Mouse (Mus musculus) hematopoietic stem cell, adult 5-6 weeks (primary cell): ENCODE measurements around the gene St6galnac4. TPM values are rescaled to one million over a fixed set of nuclear protein-coding genes. Genes with fewer than 3 reads are reported as not detected.

Experiments
- ATAC-seq, 2 experiments: fragments of 125-278 bp in 1 of 2; replicated peaks in 1 of 2; 2 replicates each; pipeline ENCODE4 v1.8.0; 2016 to 2017; ENCODE audit warnings: inconsistent platforms in 2 of 2, mild to moderate bottlenecking in 2 of 2, moderate number of reproducible peaks in 2 of 2, low read depth in 1 of 2, moderate TSS enrichment in 1 of 2; ENCODE audit not compliant: low FRiP score in 2 of 2, poor library complexity in 2 of 2, severe bottlenecking in 2 of 2, insufficient read depth in 1 of 2, low TSS enrichment in 1 of 2
- total RNA-seq: library from RNA; stranded (forward); fragments of 172-1452, 232-1000 nt; gene quantifications from 2 replicates; pipeline ENCODE4 v1.2.3, GENCODE M21; 2017

St6galnac4 gene
- total RNA-seq, 1 experiment from 2014 or later: 17.5 TPM

- no peak for ATAC-seq
Observed at GRCm38 (mm10) chr2:32612274-32612673, 25.4 kb downstream of the St6galnac4 start.

GRCm38 (mm10) chr2:32617109-32617508 lies 30.2 kb downstream of the St6galnac4 start:
- no peak for ATAC-seq

DNA sequence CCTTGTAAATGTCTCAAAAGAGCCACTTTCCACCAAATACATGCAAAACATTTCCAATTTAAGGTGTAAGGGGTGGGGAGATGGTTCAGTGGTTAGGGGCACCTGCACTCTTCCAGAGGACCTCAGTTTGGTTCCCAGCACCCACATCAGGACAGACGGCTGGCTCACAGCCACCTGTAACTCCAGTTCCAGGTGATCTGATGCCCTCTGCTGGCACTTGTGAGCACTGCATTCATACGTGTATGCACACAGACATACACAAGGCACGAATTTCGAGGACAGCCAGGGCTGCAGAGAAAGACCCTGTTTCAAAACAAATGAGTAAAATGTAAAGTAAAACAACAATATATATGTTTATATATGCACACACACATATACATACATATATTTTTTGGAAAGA lies 30.7 kb downstream of the St6galnac4 start:
- no peak for ATAC-seq

GRCm38 (mm10) chr2:32618051-32618450 lies 31.2 kb downstream of the St6galnac4 start:
- ATAC-seq: no peak

DNA sequence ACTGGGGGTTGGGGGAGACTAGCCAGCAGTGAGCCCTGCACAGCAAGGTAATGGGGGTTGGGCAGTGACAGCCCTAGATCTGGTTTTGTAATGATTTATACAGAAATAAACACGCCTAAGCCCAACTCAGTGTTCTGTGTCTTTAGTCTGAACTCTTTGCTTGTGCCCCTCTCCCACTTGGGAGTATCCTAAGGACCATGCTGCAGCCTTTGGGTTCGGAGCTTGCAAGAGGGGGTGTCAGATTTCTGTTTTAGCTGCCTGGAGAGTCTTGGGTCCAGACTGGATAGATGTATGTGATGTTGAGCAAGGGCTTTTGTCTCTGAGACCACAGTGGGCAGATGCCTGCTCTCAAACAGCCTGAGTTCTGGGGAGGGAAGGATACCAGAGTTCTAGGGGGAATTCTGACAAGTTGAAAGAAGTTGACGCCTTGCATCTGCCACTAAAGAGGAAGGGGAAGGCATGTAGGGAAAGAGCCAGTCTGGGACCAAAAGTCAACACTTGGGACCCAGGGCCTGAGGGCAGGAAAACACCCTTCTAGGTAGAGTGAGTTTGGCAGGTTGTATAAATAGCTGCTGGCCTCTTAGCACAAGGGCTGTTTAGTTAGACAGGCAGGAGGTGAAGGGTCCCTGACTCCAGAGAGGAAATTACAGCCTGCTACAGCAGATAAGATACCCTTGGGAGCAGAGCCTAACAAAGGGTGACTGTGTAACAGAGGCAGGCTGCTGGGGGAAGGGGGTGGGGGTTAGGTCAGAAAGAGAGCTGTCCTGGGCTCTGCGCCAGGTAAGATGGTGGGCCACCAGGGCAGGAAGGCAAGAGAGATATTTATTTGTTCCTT lies 34.0 kb downstream of the St6galnac4 start:
- ATAC-seq: no peak

- ATAC-seq: peak in 1 of 2 experiments; percentile 4; a peak in 1 of 4 replicates
Observed at GRCm38 (mm10) chr2:32621517-32621859, 34.6 kb downstream of the St6galnac4 start, which contains the start of gene Ak1. Gene Ak1, plus strand, starts transcription at chr2:32621758.

DNA sequence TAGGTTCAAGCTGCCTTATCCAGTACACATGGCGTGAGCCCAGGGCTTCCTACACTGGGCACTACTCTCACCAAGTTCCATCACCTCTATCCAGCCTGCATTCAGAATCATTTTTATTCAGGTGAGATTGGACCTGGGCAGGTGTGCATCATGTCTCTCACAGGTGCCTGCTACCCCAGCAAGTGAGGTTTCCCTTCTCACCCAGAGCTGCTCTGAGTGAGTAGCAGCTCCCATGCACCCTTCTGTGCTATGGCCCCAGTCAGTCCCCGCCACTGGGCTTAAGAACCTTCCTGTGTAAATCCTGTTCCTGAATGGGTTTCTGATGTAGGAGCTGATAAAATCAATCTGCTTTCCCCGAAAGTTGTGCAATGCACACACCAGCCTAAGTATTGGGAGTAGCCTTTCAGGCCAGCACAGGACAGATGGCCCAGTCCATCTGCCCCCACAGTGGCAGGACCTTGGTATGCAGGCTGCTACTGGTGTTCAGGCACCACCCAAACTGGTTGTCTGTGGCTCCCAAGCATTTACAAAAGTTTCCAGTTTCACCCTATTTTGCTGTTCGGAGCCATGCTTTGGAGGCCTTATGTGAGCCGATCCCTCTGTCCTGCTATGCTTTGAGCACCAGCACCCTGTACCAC lies 37.3 kb downstream of the St6galnac4 start:
- ATAC-seq: no peak

DNA sequence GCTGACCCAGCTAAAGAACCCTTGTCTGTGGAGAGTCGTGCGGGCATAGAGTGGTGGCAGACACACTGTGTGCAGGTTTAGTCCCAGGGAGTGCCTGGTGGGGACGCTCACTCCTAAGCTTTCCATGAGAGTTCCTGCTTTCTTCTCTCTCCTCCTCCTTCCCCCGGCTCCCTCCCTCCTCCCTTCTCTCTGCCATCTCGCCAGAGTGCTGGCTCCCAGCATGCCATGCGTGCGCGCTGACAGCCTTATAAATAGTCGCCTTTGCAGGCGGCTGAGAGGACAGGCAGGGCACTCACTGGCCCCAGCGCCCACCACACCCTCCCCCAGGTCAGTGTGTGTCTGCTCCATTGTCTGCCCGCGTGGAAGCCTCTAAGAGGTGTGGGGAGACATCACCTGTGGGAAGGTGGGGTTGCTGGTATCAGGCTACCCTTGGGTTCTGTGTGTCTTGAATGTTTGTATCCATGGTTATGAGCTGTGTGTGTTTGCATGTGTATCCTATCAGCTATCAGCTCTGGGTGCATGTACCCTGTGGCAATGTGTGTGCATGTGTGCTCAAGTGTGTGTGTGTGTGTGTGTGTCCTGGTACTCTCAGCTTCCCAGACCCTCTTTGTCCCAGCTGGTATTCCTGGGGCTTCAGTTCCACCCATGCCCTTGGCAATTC lies 38.4 kb downstream of the St6galnac4 start:
- ATAC-seq: peak in 1 of 2 experiments; percentile 23; a peak in 1 of 4 replicates

DNA sequence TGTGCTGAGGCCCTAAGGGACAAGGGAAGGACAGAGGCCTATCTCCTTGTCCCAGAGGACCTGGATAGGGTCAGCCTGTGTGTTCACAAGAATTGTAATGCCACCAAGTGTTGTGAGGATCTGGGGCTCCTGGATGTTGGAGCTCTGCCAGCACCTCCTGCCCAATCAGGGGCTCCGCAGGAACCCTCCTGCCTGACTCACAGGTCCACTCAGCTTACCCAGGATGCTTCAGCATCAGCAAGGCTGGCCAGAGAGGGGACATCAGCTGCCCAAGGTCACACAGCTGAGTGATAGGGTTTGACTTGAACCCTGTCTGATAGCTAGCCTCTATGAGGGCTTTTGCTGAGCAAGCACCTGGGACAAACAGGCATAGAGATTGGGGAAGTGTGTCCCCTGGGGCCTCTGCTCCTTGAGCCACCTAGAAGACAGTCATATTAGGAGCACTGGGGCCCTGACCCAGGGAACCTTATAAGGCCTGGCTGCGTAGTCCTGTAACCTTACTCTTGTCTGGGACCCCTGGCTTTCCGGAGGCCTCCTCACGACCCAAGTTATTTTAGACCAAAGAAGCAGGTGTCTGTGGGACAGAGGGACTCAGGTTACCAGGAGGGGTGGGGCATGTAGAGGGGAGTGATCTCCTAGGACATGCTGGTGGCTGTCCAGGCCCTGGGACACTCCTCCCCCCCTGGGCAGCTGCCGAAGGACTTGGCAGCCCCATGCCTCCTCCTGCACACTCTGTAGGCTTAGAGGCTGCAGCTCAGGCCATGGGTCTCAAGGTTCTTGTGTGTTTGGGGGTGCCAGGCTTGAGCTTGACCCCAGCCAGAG lies 39.2 kb downstream of the St6galnac4 start:
- ATAC-seq: no peak

DNA sequence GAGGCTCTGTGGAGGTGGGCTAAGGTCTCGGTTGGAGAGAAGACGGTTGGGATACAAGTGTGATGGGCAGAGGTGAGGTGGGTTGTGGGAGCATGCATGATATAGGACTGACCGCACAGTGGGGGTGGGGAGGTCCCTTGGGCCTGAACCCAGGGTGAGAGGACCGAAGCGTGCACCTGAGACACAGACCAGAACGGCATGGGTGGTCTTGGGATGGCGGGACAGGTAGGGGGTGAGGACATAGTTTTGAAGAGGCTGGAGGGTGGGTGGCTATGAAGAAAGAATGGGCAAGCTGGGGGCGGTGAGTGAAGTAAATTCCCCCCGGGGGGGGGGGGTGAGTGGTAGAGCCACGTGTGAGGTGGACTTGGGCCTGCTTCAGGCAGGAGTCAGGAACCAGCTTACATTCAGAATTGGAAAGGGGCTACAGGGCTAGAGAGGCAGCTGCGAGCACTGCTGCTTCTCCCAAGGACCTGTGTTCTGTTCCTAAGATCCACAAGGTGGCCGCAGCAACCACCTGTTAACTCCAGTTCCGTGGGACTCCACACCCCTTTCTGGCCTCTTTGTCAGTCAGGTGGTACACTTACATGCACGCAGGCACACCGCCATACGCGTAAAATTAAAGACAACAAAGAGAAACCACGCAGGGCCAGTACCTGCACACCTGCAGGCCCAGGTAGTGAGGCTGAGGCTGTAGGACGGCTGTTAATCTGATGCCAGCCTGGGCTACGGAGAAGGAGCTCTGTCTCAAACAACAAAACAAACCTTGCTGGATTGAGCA lies 40.6 kb downstream of the St6galnac4 start:
- no peak for ATAC-seq

- no peak for ATAC-seq
Observed at GRCm38 (mm10) chr2:32628044-32628550, 41.2 kb downstream of the St6galnac4 start.

DNA sequence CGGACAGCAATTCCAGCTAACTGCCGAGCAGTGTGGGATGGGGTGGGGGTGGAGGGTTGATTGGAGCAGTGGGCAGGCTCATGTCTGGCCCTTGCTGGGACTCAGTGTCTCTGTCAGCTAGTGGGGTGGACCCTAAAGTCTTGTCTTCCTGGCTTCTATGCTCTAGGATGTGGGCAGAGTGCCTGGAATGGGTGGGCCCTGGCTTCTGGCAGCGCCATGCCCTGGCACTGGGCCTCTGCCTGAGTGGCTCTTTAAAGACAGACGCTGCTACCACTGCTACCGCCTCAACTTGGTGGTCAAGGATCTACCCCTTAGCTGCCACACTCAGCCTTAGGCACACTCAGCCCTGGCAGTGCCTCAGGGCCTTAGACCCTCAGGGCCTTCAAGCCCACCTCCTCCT lies 41.8 kb downstream of the St6galnac4 start:
- no peak for ATAC-seq

DNA sequence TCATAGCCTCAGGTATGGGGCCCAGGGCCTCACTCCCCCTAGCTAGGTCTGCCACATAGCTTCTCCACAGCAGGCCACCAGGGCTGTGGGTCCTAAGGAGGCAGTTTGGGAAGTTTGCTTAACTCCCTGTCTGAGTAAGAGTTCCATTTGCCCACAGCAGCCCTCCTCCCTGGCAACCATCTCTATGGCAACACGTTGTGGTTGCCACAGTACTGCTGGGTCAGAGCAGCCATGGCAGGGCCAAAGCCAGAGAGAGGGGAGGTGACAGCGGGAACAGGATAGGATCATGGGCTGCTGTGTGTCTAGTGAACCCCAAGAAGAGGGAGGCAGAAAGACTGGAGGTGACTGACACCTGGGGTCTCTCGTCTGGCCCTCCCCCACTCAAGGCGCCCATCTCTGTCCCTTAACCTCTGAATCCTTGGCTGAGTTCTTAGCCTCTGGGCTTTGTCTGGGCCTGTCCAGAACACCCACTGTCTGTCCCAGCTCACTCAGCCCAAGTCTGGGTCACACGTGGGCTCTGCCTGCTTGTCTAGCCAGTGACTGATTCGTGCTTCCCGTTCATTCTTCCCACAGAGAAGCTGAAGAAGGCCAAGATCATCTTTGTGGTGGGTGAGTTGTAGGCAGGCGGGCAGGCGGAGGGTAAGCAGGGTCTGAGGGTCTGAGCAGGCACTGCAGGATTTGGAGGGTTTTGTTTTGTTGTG lies 42.5 kb downstream of the St6galnac4 start:
- peak; percentile 54 to 62 for ATAC-seq

GRCm38 (mm10) chr2:32630036-32630435 lies 43.1 kb downstream of the St6galnac4 start:
- ATAC-seq: no peak

DNA sequence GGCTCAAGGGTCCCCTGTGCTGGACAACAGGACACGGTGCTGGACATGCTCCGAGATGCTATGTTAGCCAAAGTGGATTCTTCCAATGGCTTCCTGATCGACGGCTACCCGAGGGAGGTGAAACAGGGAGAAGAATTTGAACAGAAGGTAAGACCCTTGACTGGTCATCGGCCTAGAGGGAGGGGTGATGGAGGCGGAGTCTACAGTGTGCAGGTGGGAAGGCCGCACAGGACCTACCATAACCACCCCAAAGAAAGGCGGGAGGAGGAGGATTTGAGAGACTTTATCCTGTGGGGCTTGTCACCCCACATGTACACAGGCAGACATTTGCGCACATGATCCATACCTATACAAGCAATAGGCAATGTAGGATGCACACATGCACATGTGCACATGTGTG lies 44.2 kb downstream of the St6galnac4 start:
- no peak for ATAC-seq

GRCm38 (mm10) chr2:32631737-32632394 lies 45.0 kb downstream of the St6galnac4 start:
- peak; percentile 75 to 81; a peak in 3 of 4 replicates for ATAC-seq
